Mouse (Mus musculus) liver, adult 2 months (tissue): ENCODE data around the gene Inpp5a. TPM values are rescaled to one million over a fixed set of nuclear protein-coding genes. Genes with fewer than 3 reads are reported as not detected.

Experiments used
- DNase-seq: peaks from one replicate; pipeline ENCODE4 v3.0.0-alpha.2; 2011; ENCODE audit warnings: low read depth, low spot score; ENCODE audit errors: extremely low read depth
- H3K27ac ChIP-seq: fragments of 200-500 bp; replicated peaks from 2 replicates; pipeline ENCODE4 v1.5.1; 2012; ENCODE audit warnings: low read depth, mild to moderate bottlenecking, control low read depth, inconsistent platforms, low read length; ENCODE audit not compliant: insufficient read depth
- H3K27me3 ChIP-seq: fragments of 200-500 bp; 2 replicates; pipeline ENCODE4 v1.6.1; 2012; ENCODE audit warnings: mild to moderate bottlenecking, moderate library complexity, low read length, inconsistent platforms; ENCODE audit not compliant: control insufficient read depth, insufficient read depth
- H3K36me3 ChIP-seq: fragments of 200-500 bp; 2 replicates; pipeline ENCODE4 v1.6.1; 2012; ENCODE audit warnings: low read length, inconsistent platforms; ENCODE audit not compliant: control insufficient read depth, insufficient read depth
- H3K4me1 ChIP-seq: fragments of 200-500 bp; 2 replicates; pipeline ENCODE4 v1.6.1; 2011; ENCODE audit warnings: low read length; ENCODE audit not compliant: control insufficient read depth, insufficient read depth
- H3K4me3 ChIP-seq: fragments of 200-500 bp; 2 replicates; pipeline ENCODE4 v1.5.1; 2011; ENCODE audit warnings: low read depth, mild to moderate bottlenecking, control low read depth, low read length, moderate library complexity; ENCODE audit not compliant: insufficient read depth
- H3K79me2 ChIP-seq: fragments of 200-500 bp; 2 replicates; pipeline ENCODE4 v1.6.1; 2012; ENCODE audit warnings: inconsistent platforms, mild to moderate bottlenecking, low read length, moderate library complexity; ENCODE audit not compliant: control insufficient read depth, insufficient read depth
- H3K9ac ChIP-seq: fragments of 200-500 bp; 2 replicates; pipeline ENCODE4 v1.6.1; 2012; ENCODE audit warnings: low read depth, mild to moderate bottlenecking, control low read depth, inconsistent platforms, low read length
- CTCF ChIP-seq: fragments of 200-500 bp; IDR thresholded peaks from 2 replicates; pipeline ENCODE4 v1.5.1; 2011; ENCODE audit warnings: low read depth, low read length, control low read depth
- POLR2A ChIP-seq: fragments of 200-500 bp; IDR thresholded peaks from 2 replicates; pipeline ENCODE4 v1.6.1; 2011; ENCODE audit warnings: low read length, control low read depth; ENCODE audit not compliant: insufficient read depth; ENCODE audit errors: extremely low read depth
- WGBS: fragments of 180-500 bp; shearing (Covaris S2); methylation state at CpG from one replicate; pipeline ENCODE4 v1.1.7; 2018; 5-methylcytosine and 5-hydroxymethylcytosine counted together
- polyA plus RNA-seq: library from polyadenylated mRNA; depleted of rRNA; stranded (reverse); fragments of >200 nt; gene quantifications from 2 replicates; pipeline ENCODE4 v1.2.3, GENCODE M21; 2012; rRNA removed
- total RNA-seq: library from RNA; depleted of rRNA; stranded (reverse); fragments of >200 nt; gene quantifications from 2 replicates; pipeline ENCODE4 v1.2.3, GENCODE M21; 2014; rRNA removed

Inpp5a gene
- total RNA-seq: 8.8 and 10.5 TPM in 2 replicates
- 7.9 and 8.4 TPM in 2 replicates for polyA plus RNA-seq

- peak within 1 kb of the TSS; percentile 97 for H3K9ac ChIP-seq
- H3K36me3 ChIP-seq: no peaks in the 10 kb centered on the region
- H3K27ac ChIP-seq: peak within 1 kb of the TSS; percentile 66
- 0 out of 2 replicates have a peak, but pooled peaks have one; percentile 58 for TF ChIP-seq POLR2A
- no peak for TF ChIP-seq CTCF
- H3K4me1 ChIP-seq: peaks cover 7% of the 10 kb centered on the region
- no peaks in the 10 kb centered on the region for H3K27me3 ChIP-seq
- WGBS: under 1% methylated on average over 47 of the region's 47 CpGs
- H3K4me3 ChIP-seq: peak within 1 kb of the TSS; percentile 97
- H3K79me2 ChIP-seq: peaks cover 21% of the 10 kb centered on the region; the same call in 1 of the 2 replicates
- peak; percentile 98 for DNase-seq
Observed at GRCm38 (mm10) chr7:139388670-139389212, at the start of gene Inpp5a. Gene Inpp5a (plus strand): TSS chr7:139389109.

- Histone ChIP-seq H3K27ac (no peak overlapping the region), H3K9ac (no peak overlapping the region), H3K4me1 (no peaks in the 10 kb centered on the region), H3K4me3 (no peak overlapping the region), H3K27me3 (no peaks in the 10 kb centered on the region), H3K79me2 (no peaks in the 10 kb centered on the region), H3K36me3 (no peaks in the 10 kb centered on the region)
- WGBS: 76% methylated on average over 3 of the region's 3 CpGs
- no peak for TF ChIP-seq CTCF
- TF ChIP-seq POLR2A: no peak
- no peak for DNase-seq
Observed at GRCm38 (mm10) chr7:139339184-139339583, 49.7 kb upstream of the Inpp5a start.

GRCm38 (mm10) chr7:139341020-139341660 lies 47.8 kb upstream of the Inpp5a start:
- WGBS: 84% methylated on average over 4 of the region's 4 CpGs
- Histone ChIP-seq H3K4me3 (no peak overlapping the region), H3K9ac (no peak overlapping the region), H3K4me1 (no peaks in the 10 kb centered on the region), H3K79me2 (no peaks in the 10 kb centered on the region), H3K27ac (no peak overlapping the region), H3K27me3 (no peaks in the 10 kb centered on the region), H3K36me3 (no peaks in the 10 kb centered on the region)
- DNase-seq: no peak
- TF ChIP-seq CTCF (no peak), POLR2A (no peak)

- no peak for DNase-seq
- no peaks in the 10 kb centered on the region for H3K79me2 ChIP-seq
- no peak overlapping the region for H3K9ac ChIP-seq
- no peaks in the 10 kb centered on the region for H3K4me1 ChIP-seq
- H3K4me3 ChIP-seq: no peak overlapping the region
- no peak overlapping the region for H3K27ac ChIP-seq
- TF ChIP-seq CTCF: no peak
- TF ChIP-seq POLR2A: no peak
- H3K36me3 ChIP-seq: no peaks in the 10 kb centered on the region
- 72% methylated on average over 5 of the region's 5 CpGs for WGBS
- H3K27me3 ChIP-seq: no peaks in the 10 kb centered on the region
Observed at GRCm38 (mm10) chr7:139342809-139343208, 46.1 kb upstream of the Inpp5a start.

GRCm38 (mm10) chr7:139347051-139347450 lies 41.9 kb upstream of the Inpp5a start:
- Histone ChIP-seq H3K9ac (no peak overlapping the region), H3K27ac (no peak overlapping the region), H3K4me1 (no peaks in the 10 kb centered on the region), H3K36me3 (no peaks in the 10 kb centered on the region), H3K27me3 (no peaks in the 10 kb centered on the region), H3K79me2 (no peaks in the 10 kb centered on the region), H3K4me3 (no peak overlapping the region)
- TF ChIP-seq CTCF (no peak), POLR2A (no peak)
- 80% methylated on average over 7 of the region's 7 CpGs for WGBS
- DNase-seq: no peak

GRCm38 (mm10) chr7:139350606-139351005 lies 38.3 kb upstream of the Inpp5a start:
- Histone ChIP-seq H3K36me3 (no peaks in the 10 kb centered on the region), H3K4me1 (no peaks in the 10 kb centered on the region), H3K27me3 (no peaks in the 10 kb centered on the region), H3K4me3 (no peak overlapping the region), H3K9ac (no peak overlapping the region), H3K27ac (no peak overlapping the region), H3K79me2 (no peaks in the 10 kb centered on the region)
- 29% methylated on average over 3 of the region's 3 CpGs for WGBS
- DNase-seq: no peak
- TF ChIP-seq CTCF: no peak
- TF ChIP-seq POLR2A: no peak
